Comparison of ENCODE assay signal across 20 mouse cellular contexts in the genomic region with DNA sequence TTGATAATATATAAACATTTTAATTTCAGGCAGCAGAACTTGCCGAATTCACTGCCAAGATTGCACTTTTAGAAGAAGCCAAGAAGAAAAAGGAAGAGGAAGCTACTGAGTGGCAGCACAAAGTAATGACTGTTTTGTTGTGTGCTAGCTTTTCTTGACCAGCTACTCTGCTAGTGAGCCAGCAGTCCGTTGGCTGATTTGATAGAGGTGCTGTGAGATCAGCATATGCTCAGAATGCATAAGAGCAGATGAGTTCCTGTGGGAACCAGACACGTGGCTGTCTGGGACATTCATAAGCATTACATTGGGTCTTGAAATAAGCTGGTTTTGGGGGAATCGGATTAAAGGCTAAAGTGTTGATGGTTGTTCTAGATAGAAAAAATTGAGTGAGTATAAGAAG.
"Had no signal": no experiment of that assay in that cellular context is flagged by ENCODE, and none has a peak within 500 bp of the region (broad histone marks: within the 10 kb centered on the region; RNA-seq: fewer than 3 reads in every experiment).

No protein-coding gene starts in this region.

- DNase-seq: liver, postnatal 0 days; lung, adult 2 months; lung, postnatal 14 days; lung, postnatal 36 days; midbrain, embryonic 14.5 days; right cerebral cortex, adult 18-20 months; right cerebral cortex, postnatal 25 days; right cerebral cortex, postnatal 4 days; spleen, adult 18-20 months; thymus, adult 18-20 months; thymus, postnatal 14 days; thymus, postnatal 36 days had no signal

- H3K4me3 ChIP-seq: lung, embryonic 15.5 days; midbrain, embryonic 10.5 days; midbrain, embryonic 12.5 days; myocyte; neural tube, embryonic 13.5 days; neural tube, embryonic 15.5 days had no signal

- H3K9me3 ChIP-seq: lung, embryonic 15.5 days; midbrain, embryonic 10.5 days; midbrain, embryonic 12.5 days; neural tube, embryonic 13.5 days; neural tube, embryonic 15.5 days had no signal

- H3K4me2 ChIP-seq: lung, embryonic 15.5 days; midbrain, embryonic 12.5 days; neural tube, embryonic 13.5 days; neural tube, embryonic 15.5 days had no signal

- H3K4me1 ChIP-seq: lung, embryonic 15.5 days; midbrain, embryonic 10.5 days; midbrain, embryonic 12.5 days; neural tube, embryonic 13.5 days; neural tube, embryonic 15.5 days had no signal

- H3K27me3 ChIP-seq: lung, embryonic 15.5 days; midbrain, embryonic 12.5 days; neural tube, embryonic 13.5 days; neural tube, embryonic 15.5 days had no signal

- H3K27ac ChIP-seq: lung, embryonic 15.5 days; midbrain, embryonic 10.5 days; midbrain, embryonic 12.5 days; neural tube, embryonic 13.5 days; neural tube, embryonic 15.5 days had no signal

- H3K9ac ChIP-seq: liver, postnatal 0 days; lung, embryonic 15.5 days; midbrain, embryonic 12.5 days; neural tube, embryonic 13.5 days; neural tube, embryonic 15.5 days had no signal

- ATAC-seq: liver, postnatal 0 days; lung, postnatal 0 days; midbrain, embryonic 16.5 days had no signal
